Mouse (Mus musculus) testis, adult 2 months (tissue): ENCODE data around the gene Mrs2.

Experiments
- CTCF ChIP-seq: fragments of 200-500 bp; IDR thresholded peaks from 2 replicates; pipeline ENCODE4 v1.5.1; 2012; ENCODE audit warnings: low read depth, mild to moderate bottlenecking, inconsistent platforms, low read length, moderate library complexity; ENCODE audit not compliant: control insufficient read depth, insufficient read depth, insufficient replicate concordance
- POLR2A ChIP-seq: fragments of 200-500 bp; IDR thresholded peaks from 2 replicates; pipeline ENCODE4 v1.6.1; 2012; ENCODE audit warnings: low read depth, mild to moderate bottlenecking, inconsistent platforms, low read length, moderate library complexity; ENCODE audit not compliant: control insufficient read depth

DNA sequence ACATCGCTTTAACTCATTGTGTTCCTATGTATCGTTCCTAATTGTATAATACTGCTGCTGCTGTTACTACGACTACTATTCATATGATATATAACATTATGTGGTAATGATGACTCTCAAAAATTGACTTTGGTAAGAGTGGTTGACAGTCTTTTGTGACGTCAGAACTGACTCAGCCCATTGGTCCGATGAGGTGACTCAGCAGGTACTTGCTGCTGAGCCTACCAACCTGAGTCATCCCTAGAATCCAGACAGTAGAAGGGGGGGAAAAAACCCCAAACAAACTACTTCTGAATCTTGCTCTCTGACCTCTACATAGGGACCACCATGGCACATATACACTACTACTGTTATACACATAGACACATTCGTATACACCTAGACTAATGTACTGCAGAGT is 71.3 kb downstream of the Mrs2 start:
- no peak for TF ChIP-seq POLR2A
- no peak for TF ChIP-seq CTCF
